Mouse (Mus musculus): ENCODE results near the gene Ncoa1.

GRCm38 (mm10) chr12:4430061-4430825 is 46.7 kb downstream of the Ncoa1 start:
- TF ChIP-seq CTCF (IDR thresholded peaks at IDR 0.05; ENCODE audit: insufficient read depth, low read depth, low read length): no peak
- TF ChIP-seq POLR2A (IDR thresholded peaks at IDR 0.05; ENCODE audit: insufficient read depth, low read depth, low read length): no peak

All from olfactory bulb, adult 2 months (tissue).